Mouse (Mus musculus) midbrain, embryonic 10.5 days (tissue): Measurements from ENCODE around the gene Krtap4-7. TPM values are rescaled to one million over a fixed set of nuclear protein-coding genes. Genes with fewer than 3 reads are reported as not detected.
"Not testable (repeated sequence)": the region's sequence is repeated elsewhere in the genome, so short reads cannot be mapped to it uniquely, and the experiment has no call there.

Experiments
- DNase-seq: peaks from one replicate; pipeline ENCODE4 v3.0.0-alpha.2; 2017; ENCODE audit warnings: low spot score
- H3K27ac ChIP-seq: fragments of 300-500 bp; sonication (generic); replicated peaks from 2 replicates; pipeline ENCODE4 v1.5.1; 2016; ENCODE audit warnings: mild to moderate bottlenecking
- H3K27me3 ChIP-seq: fragments of 300-500 bp; sonication (generic); 2 replicates; pipeline ENCODE4 v1.6.1; 2016; ENCODE audit warnings: low read depth, mild to moderate bottlenecking; ENCODE audit not compliant: poor library complexity, severe bottlenecking
- H3K36me3 ChIP-seq: fragments of 300-500 bp; sonication (generic); 2 replicates; pipeline ENCODE4 v1.6.1; 2016; ENCODE audit warnings: mild to moderate bottlenecking, moderate library complexity
- H3K4me1 ChIP-seq: fragments of 300-500 bp; sonication (generic); 2 replicates; pipeline ENCODE4 v1.6.1; 2016
- H3K4me3 ChIP-seq: fragments of 300-500 bp; sonication (generic); 2 replicates; pipeline ENCODE4 v1.5.1; 2016; ENCODE audit warnings: mild to moderate bottlenecking, moderate library complexity
- H3K9me3 ChIP-seq: fragments of 300-500 bp; sonication (generic); replicated peaks from 2 replicates; pipeline ENCODE4 v1.6.1; 2016; ENCODE audit warnings: mild to moderate bottlenecking
- WGBS: fragments of 180-500 bp; shearing (Covaris S2); methylation state at CpG from one replicate; pipeline ENCODE4 v1.1.7; 2016; 5-methylcytosine and 5-hydroxymethylcytosine counted together
- polyA plus RNA-seq: library from polyadenylated mRNA; unstranded; fragments of >200 nt; fragmentation: Nextera tagmentation; extraction: Ambion mirVana; gene quantifications from 2 replicates; pipeline ENCODE4 v1.2.1, GENCODE M21; 2016

Krtap4-7 gene
- polyA plus RNA-seq, result not detected in 2 replicates

GRCm38 (mm10) chr11:99643635-99644139, at the start of gene Krtap4-7:
TSS of gene Krtap4-7 (minus strand) at chr11:99644089.
- not testable (repeated sequence) for H3K27ac ChIP-seq, DNase-seq, H3K36me3 ChIP-seq, H3K9me3 ChIP-seq, H3K4me3 ChIP-seq, H3K4me1 ChIP-seq, H3K27me3 ChIP-seq
- 82% methylated on average over 9 of the region's 9 CpGs for WGBS

- Histone ChIP-seq H3K4me3 (no peak within 1 kb of the TSS), H3K27ac (no peak within 1 kb of the TSS), H3K9me3 (no peaks in the 10 kb centered on the region), H3K4me1 (no peaks in the 10 kb centered on the region), H3K27me3 (no peaks in the 10 kb centered on the region), H3K36me3 (no peaks in the 10 kb centered on the region)
- WGBS, result 77% methylated on average over 1 of the region's 1 CpGs
- no peak for DNase-seq
Measured at GRCm38 (mm10) chr11:99690463-99690862, 46.6 kb upstream of the Krtap4-7 start, which contains the start of gene Gm14190. TSS of gene Gm14190 (minus strand) at chr11:99690740.

GRCm38 (mm10) chr11:99685235-99685634, 41.3 kb upstream of the Krtap4-7 start:
- not testable (repeated sequence) for H3K4me3 ChIP-seq, H3K4me1 ChIP-seq, H3K27me3 ChIP-seq, H3K9me3 ChIP-seq, H3K27ac ChIP-seq, DNase-seq, H3K36me3 ChIP-seq
- WGBS, result 85% methylated on average over 1 of the region's 1 CpGs

GRCm38 (mm10) chr11:99683481-99683880, 39.6 kb upstream of the Krtap4-7 start:
- H3K4me3 ChIP-seq, result no peak overlapping the region
- H3K9me3 ChIP-seq, result no peaks in the 10 kb centered on the region
- WGBS, result 92% methylated on average over 2 of the region's 2 CpGs
- H3K27ac ChIP-seq, result no peak overlapping the region
- no peak for DNase-seq
- H3K27me3 ChIP-seq, result no peaks in the 10 kb centered on the region
- H3K4me1 ChIP-seq, result no peaks in the 10 kb centered on the region
- no peaks in the 10 kb centered on the region for H3K36me3 ChIP-seq

DNA sequence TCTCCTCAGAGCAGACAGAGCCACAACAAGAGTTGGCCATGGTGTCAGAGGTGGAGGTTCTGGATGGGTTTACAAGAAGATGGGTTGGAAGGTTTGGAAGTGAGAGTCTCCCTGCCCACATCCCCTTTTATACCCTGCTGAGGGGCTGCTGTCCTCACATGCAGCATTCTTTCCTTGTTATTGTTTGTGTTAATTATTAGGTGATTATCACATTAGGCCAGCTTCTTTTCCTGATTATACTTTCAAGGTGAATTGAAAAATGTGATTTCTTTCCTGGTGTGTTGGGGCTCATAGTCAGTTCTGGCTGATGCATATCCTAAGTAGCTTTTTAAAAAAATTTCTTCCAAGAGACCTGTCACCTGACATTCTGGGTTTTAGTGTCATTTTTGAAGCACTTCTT, 22.0 kb upstream of the Krtap4-7 start, which contains the start of gene Krtap4-6:
Gene Krtap4-6 (minus strand): TSS at position 101 of the 400 bp plus-strand sequence.
- Histone ChIP-seq H3K9me3 (no peaks in the 10 kb centered on the region), H3K27me3 (no peaks in the 10 kb centered on the region), H3K4me1 (no peaks in the 10 kb centered on the region), H3K36me3 (no peaks in the 10 kb centered on the region), H3K27ac (peak within 1 kb of the TSS; percentile 38; the same call in 1 of the 2 replicates), H3K4me3 (no peak within 1 kb of the TSS)
- no peak for DNase-seq

GRCm38 (mm10) chr11:99662802-99663201, 18.9 kb upstream of the Krtap4-7 start:
- DNase-seq, result no peak
- Histone ChIP-seq H3K4me1 (peaks cover 4% of the 10 kb centered on the region), H3K27me3 (no peaks in the 10 kb centered on the region), H3K27ac (no peak overlapping the region), H3K36me3 (no peaks in the 10 kb centered on the region), H3K9me3 (no peaks in the 10 kb centered on the region), H3K4me3 (no peak overlapping the region)
- 89% methylated on average over 10 of the region's 10 CpGs for WGBS

DNA sequence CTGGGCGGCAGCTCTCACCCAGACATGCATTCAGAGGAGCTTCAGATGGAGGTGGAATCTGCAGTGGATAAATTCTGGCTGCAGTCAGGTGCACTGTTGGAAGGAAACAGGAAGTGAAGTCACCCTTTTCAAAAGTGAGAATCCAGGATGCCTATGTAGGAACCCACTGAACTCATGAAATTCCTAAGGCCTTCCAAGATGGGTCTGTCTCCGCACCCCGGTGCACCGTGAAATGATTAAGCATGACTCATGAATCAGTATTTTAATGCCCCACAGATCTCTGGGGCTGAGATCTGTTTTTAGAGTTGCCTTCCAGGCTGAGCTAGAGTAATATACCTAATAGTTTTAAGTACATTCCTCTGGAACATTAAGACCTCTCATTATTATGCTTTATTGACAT, 15.4 kb upstream of the Krtap4-7 start:
- peaks cover 4% of the 10 kb centered on the region for H3K4me1 ChIP-seq
- H3K4me3 ChIP-seq, result no peak overlapping the region
- H3K9me3 ChIP-seq, result no peaks in the 10 kb centered on the region
- H3K27ac ChIP-seq, result no peak overlapping the region
- H3K27me3 ChIP-seq, result no peaks in the 10 kb centered on the region
- no peak for DNase-seq
- 92% methylated on average over 4 of the region's 4 CpGs for WGBS
- no peaks in the 10 kb centered on the region for H3K36me3 ChIP-seq

- H3K4me1 ChIP-seq, H3K9me3 ChIP-seq, DNase-seq, H3K27me3 ChIP-seq, H3K4me3 ChIP-seq, H3K36me3 ChIP-seq: not testable (repeated sequence)
- 74% methylated on average over 10 of the region's 10 CpGs for WGBS
- H3K27ac ChIP-seq, result peak within 1 kb of the TSS; percentile 59; the same call in 1 of the 2 replicates
Measured at GRCm38 (mm10) chr11:99658467-99659010, 14.7 kb upstream of the Krtap4-7 start, which contains the start of gene Gm11563. TSS of gene Gm11563 (minus strand) at chr11:99658960.

DNA sequence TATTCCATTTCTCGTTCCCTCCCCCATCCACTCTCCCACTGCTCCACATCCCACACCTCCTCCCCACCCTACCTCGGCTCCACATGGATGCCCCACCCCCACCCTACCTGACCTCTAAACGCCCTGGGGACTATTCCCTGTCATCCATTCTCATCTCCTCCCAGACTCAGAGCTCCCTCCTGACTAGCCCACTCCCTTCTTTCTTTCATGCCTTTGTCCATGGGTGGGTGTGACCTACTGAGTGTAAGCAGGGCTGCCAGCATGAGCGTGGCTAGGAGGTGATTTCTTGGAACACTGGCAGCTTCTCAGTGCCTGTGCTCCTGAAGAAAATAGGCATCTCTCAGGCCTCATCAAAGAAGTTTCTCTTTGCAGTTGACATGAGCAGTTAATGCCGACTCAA, 13.2 kb upstream of the Krtap4-7 start:
- peaks cover 4% of the 10 kb centered on the region for H3K4me1 ChIP-seq
- H3K27me3 ChIP-seq, result no peaks in the 10 kb centered on the region
- H3K9me3 ChIP-seq, result no peaks in the 10 kb centered on the region
- 61% methylated on average over 5 of the region's 5 CpGs for WGBS
- DNase-seq, result no peak
- H3K27ac ChIP-seq, result no peak overlapping the region
- no peaks in the 10 kb centered on the region for H3K36me3 ChIP-seq
- no peak overlapping the region for H3K4me3 ChIP-seq

DNA sequence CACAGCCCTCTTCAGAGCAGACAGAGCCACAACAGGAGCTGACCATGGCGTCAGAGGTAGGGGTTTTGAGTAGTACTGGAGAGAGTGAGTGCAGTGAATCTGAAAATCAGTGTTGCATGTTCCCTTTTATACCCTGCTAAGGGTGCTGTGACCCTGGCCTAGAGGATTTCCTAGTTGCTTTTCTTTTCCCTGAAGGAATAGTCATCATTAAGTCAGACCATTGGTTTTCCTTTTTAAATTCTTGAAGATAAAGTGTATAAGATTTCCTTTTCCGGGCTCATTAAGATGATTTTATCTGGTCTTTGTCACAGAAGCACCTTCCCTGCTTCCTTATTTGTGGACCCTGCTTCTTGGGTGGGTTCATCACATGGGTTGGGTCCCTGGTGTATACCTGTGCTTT, 6.2 kb upstream of the Krtap4-7 start, which contains the start of gene Gm11555:
Gene Gm11555 (minus strand): TSS at position 101 of the 400 bp plus-strand sequence.
- no peak within 1 kb of the TSS for H3K4me3 ChIP-seq
- WGBS, result 78% methylated on average over 2 of the region's 2 CpGs
- no peaks in the 10 kb centered on the region for H3K9me3 ChIP-seq
- H3K36me3 ChIP-seq, result no peaks in the 10 kb centered on the region
- H3K4me1 ChIP-seq, result no peaks in the 10 kb centered on the region
- DNase-seq, result no peak
- H3K27me3 ChIP-seq, result no peaks in the 10 kb centered on the region
- H3K27ac ChIP-seq, result no peak within 1 kb of the TSS

DNA sequence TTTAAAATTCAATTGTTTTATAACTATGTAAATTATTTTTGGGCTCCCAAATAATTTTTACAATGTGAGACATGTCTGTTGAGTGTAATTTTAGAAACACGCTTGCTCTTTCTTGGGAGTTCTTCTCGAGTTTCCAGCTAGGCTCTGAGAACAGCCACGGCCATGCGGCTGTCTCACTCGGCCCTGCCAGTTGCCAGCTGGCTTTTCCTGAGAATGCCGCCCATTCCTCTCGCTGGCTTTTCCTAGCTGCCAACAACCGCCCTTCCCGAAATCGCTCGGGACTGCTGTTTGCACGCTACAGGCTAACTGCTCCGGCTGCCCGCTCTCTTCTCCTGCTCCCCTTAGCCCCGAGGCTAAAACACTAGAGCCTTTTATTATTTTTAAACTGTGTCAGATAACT, 2.6 kb upstream of the Krtap4-7 start:
- Histone ChIP-seq H3K27ac (no peak overlapping the region), H3K4me3 (no peak overlapping the region), H3K36me3 (no peaks in the 10 kb centered on the region), H3K27me3 (no peaks in the 10 kb centered on the region), H3K4me1 (no peaks in the 10 kb centered on the region), H3K9me3 (no peaks in the 10 kb centered on the region)
- DNase-seq, result no peak
- 90% methylated on average over 15 of the region's 15 CpGs for WGBS

- H3K27ac ChIP-seq, result no peak overlapping the region
- no peak overlapping the region for H3K4me3 ChIP-seq
- no peaks in the 10 kb centered on the region for H3K36me3 ChIP-seq
- no peak for DNase-seq
- 83% methylated on average over 3 of the region's 3 CpGs for WGBS
- H3K4me1 ChIP-seq, result no peaks in the 10 kb centered on the region
- no peaks in the 10 kb centered on the region for H3K9me3 ChIP-seq
- no peaks in the 10 kb centered on the region for H3K27me3 ChIP-seq
Measured at GRCm38 (mm10) chr11:99644351-99644750, 462 bp upstream of the Krtap4-7 start.

- no peaks in the 10 kb centered on the region for H3K36me3 ChIP-seq
- no peaks in the 10 kb centered on the region for H3K4me1 ChIP-seq
- no peaks in the 10 kb centered on the region for H3K27me3 ChIP-seq
- no peaks in the 10 kb centered on the region for H3K9me3 ChIP-seq
- 45% methylated on average over 1 of the region's 1 CpGs for WGBS
- H3K27ac ChIP-seq, result no peak overlapping the region
- no peak overlapping the region for H3K4me3 ChIP-seq
- no peak for DNase-seq
Measured at GRCm38 (mm10) chr11:99640926-99641325, 3.0 kb downstream of the Krtap4-7 start.
